Mouse (Mus musculus) fat pad, adult 2 months (tissue): ENCODE results near the gene Fadd.

Source experiments
- DNase-seq: peaks from one replicate; pipeline ENCODE4 v3.0.0-alpha.2; 2011; ENCODE audit warnings: low read depth, low spot score; ENCODE audit errors: extremely low read depth

Gene Fadd

GRCm38 (mm10) chr7:144581559-144582283, 542 bp downstream of the Fadd start:
- DNase-seq, result no peak

GRCm38 (mm10) chr7:144577876-144578275, 4.4 kb downstream of the Fadd start:
- no peak for DNase-seq

DNA sequence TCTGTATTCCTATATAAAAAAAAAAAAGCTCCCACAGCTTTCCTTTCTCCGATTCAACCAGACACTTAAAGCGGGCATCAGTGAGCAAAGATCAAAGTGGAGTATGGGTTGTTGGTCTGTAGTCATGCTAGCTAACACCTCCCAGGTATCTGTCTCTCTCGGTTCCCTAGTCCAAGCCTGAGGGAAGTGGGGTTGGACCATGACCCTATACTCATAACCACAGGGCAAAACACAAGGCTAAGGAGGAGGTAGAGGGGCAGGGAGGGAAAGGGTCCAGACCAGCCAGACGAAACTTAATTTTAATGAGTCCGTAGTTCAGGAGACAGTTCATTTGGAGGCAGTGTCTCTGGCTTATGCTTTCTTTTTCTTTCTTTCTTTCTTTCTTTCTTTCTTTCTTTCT, 10.0 kb downstream of the Fadd start:
- DNase-seq, result no peak

DNA sequence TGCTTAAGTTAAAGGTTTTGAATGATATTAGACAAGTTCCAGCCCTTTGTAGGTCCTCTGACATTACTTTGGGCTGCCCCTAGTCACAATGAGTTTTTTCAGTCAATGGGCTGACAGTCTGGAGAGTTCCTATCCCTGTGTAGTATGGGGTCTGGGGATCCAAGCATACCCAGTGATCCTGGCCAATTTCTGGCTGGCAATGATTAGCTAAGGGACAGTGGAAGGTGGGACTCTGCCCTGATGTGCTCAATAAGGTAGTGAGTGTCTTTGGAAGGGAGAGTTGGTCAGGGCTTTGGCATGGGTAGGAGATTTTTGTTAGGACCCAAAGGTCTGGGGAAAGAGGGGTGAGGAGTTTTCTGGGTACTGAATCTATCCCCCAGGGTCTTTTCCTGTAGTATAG, 10.7 kb downstream of the Fadd start:
- no peak for DNase-seq

- no peak for DNase-seq
These were observed 12.8 kb downstream of the Fadd start for GRCm38 (mm10) chr7:144569428-144569827.

- no peak for DNase-seq
These were observed 14.2 kb downstream of the Fadd start for GRCm38 (mm10) chr7:144568091-144568490.

- DNase-seq, result peak; percentile 79
These were observed 15.2 kb downstream of the Fadd start for GRCm38 (mm10) chr7:144566921-144567682.

- DNase-seq, result peak; percentile 81
These were observed 18.7 kb downstream of the Fadd start for GRCm38 (mm10) chr7:144563456-144564155.

GRCm38 (mm10) chr7:144562016-144562415, 20.2 kb downstream of the Fadd start:
- no peak for DNase-seq

- DNase-seq, result no peak
These were observed 21.7 kb downstream of the Fadd start for GRCm38 (mm10) chr7:144560594-144560993.

- no peak for DNase-seq
These were observed 23.7 kb downstream of the Fadd start for GRCm38 (mm10) chr7:144558552-144558951.

- DNase-seq, result no peak
These were observed 28.2 kb downstream of the Fadd start for GRCm38 (mm10) chr7:144554123-144554472.

GRCm38 (mm10) chr7:144553237-144554122, 28.8 kb downstream of the Fadd start, which contains the start of gene Ppfia1:
Ppfia1 (minus strand) TSS chr7:144553729.
- peak; percentile 43 for DNase-seq

- DNase-seq, result no peak
These were observed 30.0 kb downstream of the Fadd start for GRCm38 (mm10) chr7:144552274-144552673.

- DNase-seq, result no peak
These were observed 31.5 kb downstream of the Fadd start for GRCm38 (mm10) chr7:144550811-144551210.

GRCm38 (mm10) chr7:144549904-144550566, 32.2 kb downstream of the Fadd start:
- DNase-seq, result no peak

GRCm38 (mm10) chr7:144545231-144545630, 37.0 kb downstream of the Fadd start:
- no peak for DNase-seq

- DNase-seq, result no peak
These were observed 40.9 kb downstream of the Fadd start for GRCm38 (mm10) chr7:144541351-144541750.

GRCm38 (mm10) chr7:144539146-144539545, 43.1 kb downstream of the Fadd start:
- DNase-seq, result no peak

DNA sequence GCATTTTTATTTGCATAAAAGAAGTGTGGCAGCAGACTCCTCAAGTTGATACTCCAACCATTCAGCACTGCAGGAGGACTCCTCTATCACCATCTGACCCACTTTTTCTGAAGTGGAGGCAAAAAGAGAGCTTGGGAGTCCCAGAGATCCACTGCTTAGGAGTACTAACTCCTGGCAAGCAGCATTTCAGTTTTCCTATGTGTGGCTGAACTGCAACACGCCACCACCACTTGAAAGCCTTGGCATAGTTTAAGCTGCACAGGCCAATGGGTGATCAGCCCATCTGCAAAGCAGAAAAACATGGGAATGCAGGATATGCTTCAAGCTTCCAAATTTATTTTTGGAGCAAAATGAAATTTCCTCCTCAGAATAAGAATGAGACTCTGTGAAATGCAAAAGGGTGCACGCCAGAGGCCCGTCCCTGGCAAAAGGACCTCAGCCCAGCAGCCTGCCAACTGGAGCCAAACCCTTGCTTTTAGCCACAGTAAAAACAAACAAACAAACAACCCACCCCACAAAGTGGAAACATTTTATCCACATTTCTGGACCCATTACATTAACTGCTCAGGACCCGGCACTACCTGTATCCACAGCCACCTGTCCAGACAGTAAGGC, 44.1 kb downstream of the Fadd start:
- DNase-seq, result no peak
